Mouse (Mus musculus): ENCODE results near the gene Slc26a11.

DNA sequence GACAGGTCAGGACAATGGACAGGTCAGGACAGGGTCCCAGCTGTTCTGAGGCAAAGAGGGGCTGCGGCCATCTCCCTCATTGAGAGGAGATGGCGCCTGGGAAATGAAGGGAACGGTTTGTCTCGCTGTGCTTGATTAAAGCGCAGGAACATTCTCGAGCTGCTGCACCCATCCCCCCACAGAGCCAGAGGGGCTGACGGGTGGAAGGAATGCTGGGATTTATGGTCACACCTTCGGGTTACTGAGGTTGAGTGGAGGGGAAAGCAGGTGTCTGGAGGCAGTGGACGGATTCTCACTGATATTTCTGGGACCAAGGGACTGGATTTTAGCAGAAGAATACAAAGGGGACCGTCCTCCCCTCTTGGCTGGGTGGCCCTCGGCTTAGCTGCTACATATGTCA, 47.4 kb upstream of the Slc26a11 start:
- no peak for TF ChIP-seq CTCF (conservative IDR thresholded peaks at IDR 0.05; ENCODE audit: low read length)
- TF ChIP-seq POU5F1 (IDR thresholded peaks at IDR 0.05; ENCODE audit: borderline replicate concordance, low read length) = no peak
- TF ChIP-seq NANOG (IDR thresholded peaks at IDR 0.05; ENCODE audit: borderline replicate concordance, low read length) = no peak

Measured in E14TG2a.4 (cell line).